Mouse (Mus musculus) kidney, adult 2 months (tissue): ENCODE measurements around the gene Polh.

Experiments used
- CTCF ChIP-seq: fragments of 200-500 bp; conservative IDR thresholded peaks from 2 replicates; pipeline ENCODE4 v1.5.1; 2011; ENCODE audit warnings: low read depth, mild to moderate bottlenecking, control low read depth, low read length, moderate library complexity, mixed read lengths; ENCODE audit not compliant: insufficient read depth, insufficient read length
- POLR2A ChIP-seq: fragments of 200-500 bp; IDR thresholded peaks from one replicate; pipeline ENCODE4 v1.6.1; 2011; ENCODE audit warnings: low read depth, low read length, control low read depth

- TF ChIP-seq CTCF (no peak), POLR2A (no peak)
These were observed 45.7 kb upstream of the Polh start for GRCm38 (mm10) chr17:46248189-46248522.
